Mouse (Mus musculus): ENCODE measurements around the gene Cspg4. TPM values are rescaled to one million over a fixed set of nuclear protein-coding genes. Genes with fewer than 3 reads are reported as not detected.
A peak's percentile ranks its signal among the peaks of the same experiment; 100 is the strongest.
"Not testable (repeated sequence)": the region's sequence is repeated elsewhere in the genome, so short reads cannot be mapped to it uniquely, and the experiment has no call there.

Cspg4 gene
- polyA plus RNA-seq, 1 experiment from 2014 or later = 18.9 TPM

- H3K4me2 ChIP-seq = no peak overlapping the region
Measured at GRCm38 (mm10) chr9:56894006-56894405, 29.2 kb downstream of the Cspg4 start.

GRCm38 (mm10) chr9:56896779-56897178, 31.9 kb downstream of the Cspg4 start:
- Histone ChIP-seq H3K36me3 (peaks cover 7% of the 10 kb centered on the region; the same call in 1 of the 2 replicates), H3K27ac (no peak overlapping the region), H3K4me2 (no peak overlapping the region), H3K9ac (no peak overlapping the region), H3K4me3 (replicated peaks) (no peak overlapping the region), H3K4me1 (peaks cover 3% of the 10 kb centered on the region), H3K27me3 (replicated peaks) (no peaks in the 10 kb centered on the region), H3K9me3 (no peaks in the 10 kb centered on the region)
- WGBS = 91% methylated on average over 12 of the region's 12 CpGs
- ATAC-seq (ENCODE audit: insufficient read depth, low FRiP score, low read depth) = no peak

More at GRCm38 (mm10) chr9:56894006-56894405, 29.2 kb downstream of the Cspg4 start:
- Histone ChIP-seq H3K9ac (no peak overlapping the region), H3K27ac (peak overlapping the region; percentile 12; the same call in 1 of the 2 replicates), H3K9me3 (no peaks in the 10 kb centered on the region), H3K27me3 (replicated peaks) (no peaks in the 10 kb centered on the region), H3K4me1 (peaks cover 10% of the 10 kb centered on the region), H3K4me3 (replicated peaks) (no peak overlapping the region), H3K36me3 (peaks cover 7% of the 10 kb centered on the region; the same call in 1 of the 2 replicates)
- ATAC-seq (ENCODE audit: insufficient read depth, low FRiP score, low read depth) = no peak
- 26% methylated on average over 3 of the region's 3 CpGs for WGBS

- 0 out of 2 replicates have a peak, but pooled peaks cover 2% of the 10 kb centered on the region for H3K36me3 ChIP-seq
- no peaks in the 10 kb centered on the region for H3K27me3 ChIP-seq (replicated peaks)
- no peaks in the 10 kb centered on the region for H3K4me1 ChIP-seq
- no peak overlapping the region for H3K4me3 ChIP-seq (replicated peaks)
- H3K9ac ChIP-seq = no peak overlapping the region
- no peak overlapping the region for H3K4me2 ChIP-seq
- H3K27ac ChIP-seq = no peak overlapping the region
- no peak for ATAC-seq (ENCODE audit: insufficient read depth, low FRiP score, low read depth)
- WGBS = 76% methylated on average over 11 of the region's 11 CpGs
- H3K9me3 ChIP-seq = no peaks in the 10 kb centered on the region
Measured at GRCm38 (mm10) chr9:56899409-56899808, 34.6 kb downstream of the Cspg4 start.

GRCm38 (mm10) chr9:56900060-56900459, 35.2 kb downstream of the Cspg4 start:
- Histone ChIP-seq H3K9ac (no peak overlapping the region), H3K9me3 (no peaks in the 10 kb centered on the region), H3K27ac (no peak overlapping the region), H3K27me3 (replicated peaks) (no peaks in the 10 kb centered on the region), H3K4me1 (no peaks in the 10 kb centered on the region), H3K36me3 (no peaks in the 10 kb centered on the region), H3K4me3 (replicated peaks) (no peak overlapping the region), H3K4me2 (no peak overlapping the region)
- no peak for ATAC-seq (ENCODE audit: insufficient read depth, low FRiP score, low read depth)

GRCm38 (mm10) chr9:56900571-56900970, 35.7 kb downstream of the Cspg4 start:
- H3K27ac ChIP-seq = peak overlapping the region; percentile 74
- no peaks in the 10 kb centered on the region for H3K9me3 ChIP-seq
- no peaks in the 10 kb centered on the region for H3K4me1 ChIP-seq
- H3K4me3 ChIP-seq (replicated peaks) = no peak overlapping the region
- no peaks in the 10 kb centered on the region for H3K36me3 ChIP-seq
- H3K4me2 ChIP-seq = no peak overlapping the region
- WGBS = 25% methylated on average over 9 of the region's 9 CpGs
- H3K27me3 ChIP-seq (replicated peaks) = no peaks in the 10 kb centered on the region
- no peak overlapping the region for H3K9ac ChIP-seq
- ATAC-seq (ENCODE audit: insufficient read depth, low FRiP score, low read depth) = no peak

GRCm38 (mm10) chr9:56901187-56901586, 36.4 kb downstream of the Cspg4 start:
- ATAC-seq (ENCODE audit: insufficient read depth, low FRiP score, low read depth) = peak; percentile 85
- H3K9ac ChIP-seq = no peak overlapping the region
- peak overlapping the region; percentile 74 for H3K27ac ChIP-seq
- H3K4me2 ChIP-seq = no peak overlapping the region
- H3K27me3 ChIP-seq (replicated peaks) = no peaks in the 10 kb centered on the region
- H3K36me3 ChIP-seq = no peaks in the 10 kb centered on the region
- 51% methylated on average over 8 of the region's 8 CpGs for WGBS
- no peak overlapping the region for H3K4me3 ChIP-seq (replicated peaks)
- no peaks in the 10 kb centered on the region for H3K4me1 ChIP-seq
- H3K9me3 ChIP-seq = no peaks in the 10 kb centered on the region

- WGBS = 89% methylated on average over 3 of the region's 3 CpGs
- Histone ChIP-seq H3K36me3 (no peaks in the 10 kb centered on the region), H3K9ac (no peak overlapping the region), H3K4me2 (no peak overlapping the region), H3K4me3 (replicated peaks) (no peak overlapping the region), H3K4me1 (0 out of 2 replicates have a peak, but pooled peaks cover 3% of the 10 kb centered on the region), H3K9me3 (no peaks in the 10 kb centered on the region), H3K27me3 (replicated peaks) (no peaks in the 10 kb centered on the region), H3K27ac (no peak overlapping the region)
- ATAC-seq (ENCODE audit: insufficient read depth, low FRiP score, low read depth) = no peak
Measured at GRCm38 (mm10) chr9:56903662-56904061, 38.8 kb downstream of the Cspg4 start.

GRCm38 (mm10) chr9:56907549-56907948, 42.7 kb downstream of the Cspg4 start:
- Histone ChIP-seq H3K4me1 (peaks cover 3% of the 10 kb centered on the region; the same call in 1 of the 2 replicates), H3K27ac (peak overlapping the region; percentile 33; the same call in 1 of the 2 replicates), H3K36me3 (no peaks in the 10 kb centered on the region), H3K9me3 (no peaks in the 10 kb centered on the region), H3K27me3 (replicated peaks) (no peaks in the 10 kb centered on the region), H3K9ac (no peak overlapping the region), H3K4me2 (no peak overlapping the region), H3K4me3 (replicated peaks) (no peak overlapping the region)
- peak; percentile 58 for ATAC-seq (ENCODE audit: insufficient read depth, low FRiP score, low read depth)
- WGBS = 64% methylated on average over 9 of the region's 9 CpGs

GRCm38 (mm10) chr9:56909991-56910390, 45.2 kb downstream of the Cspg4 start:
- not testable (repeated sequence) for H3K27me3 ChIP-seq (replicated peaks); H3K4me3 ChIP-seq (replicated peaks); ATAC-seq (ENCODE audit: insufficient read depth, low FRiP score, low read depth); H3K9me3 ChIP-seq; H3K4me1 ChIP-seq; H3K9ac ChIP-seq; H3K36me3 ChIP-seq; H3K27ac ChIP-seq; H3K4me2 ChIP-seq
- 39% methylated on average over 4 of the region's 4 CpGs for WGBS

- no peak overlapping the region for H3K4me3 ChIP-seq (replicated peaks)
- H3K4me2 ChIP-seq = no peak overlapping the region
- no peak overlapping the region for H3K9ac ChIP-seq
- no peak for ATAC-seq (ENCODE audit: insufficient read depth, low FRiP score, low read depth)
- no peaks in the 10 kb centered on the region for H3K9me3 ChIP-seq
- H3K36me3 ChIP-seq = no peaks in the 10 kb centered on the region
- H3K4me1 ChIP-seq = peaks cover 3% of the 10 kb centered on the region; the same call in 1 of the 2 replicates
- H3K27me3 ChIP-seq (replicated peaks) = no peaks in the 10 kb centered on the region
- WGBS = 21% methylated on average over 1 of the region's 1 CpGs
- H3K27ac ChIP-seq = no peak overlapping the region
Measured at GRCm38 (mm10) chr9:56911017-56911416, 46.2 kb downstream of the Cspg4 start.

- Histone ChIP-seq H3K9ac (no peak overlapping the region), H3K9me3 (no peaks in the 10 kb centered on the region), H3K27ac (no peak overlapping the region), H3K27me3 (replicated peaks) (no peaks in the 10 kb centered on the region), H3K4me3 (replicated peaks) (no peak overlapping the region), H3K4me2 (no peak overlapping the region), H3K4me1 (no peaks in the 10 kb centered on the region; the same call in 1 of the 2 replicates), H3K36me3 (peaks cover 23% of the 10 kb centered on the region)
- 66% methylated on average over 9 of the region's 9 CpGs for WGBS
- no peak for ATAC-seq (ENCODE audit: insufficient read depth, low FRiP score, low read depth)
Measured at GRCm38 (mm10) chr9:56913991-56914390, 49.2 kb downstream of the Cspg4 start.

- no peak for ATAC-seq (ENCODE audit: insufficient read depth, low FRiP score, low read depth)
- no peak overlapping the region for H3K9ac ChIP-seq
- 75% methylated on average over 1 of the region's 1 CpGs for WGBS
Measured at GRCm38 (mm10) chr9:56915116-56915515, 50.3 kb downstream of the Cspg4 start.

More at GRCm38 (mm10) chr9:56915116-56915515, 50.3 kb downstream of the Cspg4 start:
- Histone ChIP-seq H3K27ac (no peak overlapping the region), H3K36me3 (peaks cover 25% of the 10 kb centered on the region), H3K9me3 (no peaks in the 10 kb centered on the region), H3K4me1 (no peaks in the 10 kb centered on the region), H3K4me2 (no peak overlapping the region), H3K27me3 (replicated peaks) (no peaks in the 10 kb centered on the region), H3K4me3 (replicated peaks) (no peak overlapping the region)

Measured in stomach, embryonic 15.5 days (tissue).